Mouse (Mus musculus): ENCODE measurements around the gene Tmem184a. TPM values are rescaled to one million over a fixed set of nuclear protein-coding genes. Genes with fewer than 3 reads are reported as not detected.
A peak's percentile ranks its signal among the peaks of the same experiment; 100 is the strongest.

Gene Tmem184a
- polyA plus RNA-seq, 1 experiment from 2014 or later, result 0.54 TPM

DNA sequence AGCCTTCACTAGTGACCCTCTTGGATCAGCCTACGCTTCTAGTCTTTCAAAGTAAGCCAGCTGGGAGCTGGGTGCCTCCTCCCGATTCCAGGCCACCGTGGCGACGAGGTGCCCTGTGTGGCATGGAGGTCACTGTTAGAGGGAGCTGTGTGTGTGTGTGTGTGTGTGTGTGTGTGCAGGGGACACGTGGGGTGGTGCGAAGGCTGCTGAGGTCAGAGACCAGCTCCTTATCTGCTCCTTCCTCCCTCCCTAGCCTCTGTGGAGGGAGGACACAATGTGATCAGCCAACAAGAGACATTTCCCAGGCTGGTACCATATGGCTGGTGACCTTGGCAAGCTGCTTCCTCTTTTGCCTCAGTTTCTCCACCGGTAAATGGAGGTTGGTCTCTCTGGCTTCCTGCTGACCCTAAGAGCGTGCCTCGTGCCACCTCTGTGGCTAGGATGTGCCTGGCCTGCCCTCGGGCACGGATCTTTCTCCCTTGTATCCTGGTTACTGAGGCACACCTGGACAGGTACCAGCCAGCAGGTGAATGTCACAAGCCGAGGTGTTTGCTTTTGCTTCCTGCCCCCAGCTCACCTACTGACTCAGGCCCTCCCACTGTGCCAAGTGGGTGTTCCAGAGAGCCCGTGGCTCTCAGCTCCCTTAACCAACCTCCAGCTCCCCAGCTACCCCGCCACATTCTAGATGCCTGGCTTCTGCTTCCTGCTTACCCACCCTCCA is 7.9 kb downstream of the Tmem184a start:
- no peaks in the 10 kb centered on the region for H3K36me3 ChIP-seq (replicated peaks)

DNA sequence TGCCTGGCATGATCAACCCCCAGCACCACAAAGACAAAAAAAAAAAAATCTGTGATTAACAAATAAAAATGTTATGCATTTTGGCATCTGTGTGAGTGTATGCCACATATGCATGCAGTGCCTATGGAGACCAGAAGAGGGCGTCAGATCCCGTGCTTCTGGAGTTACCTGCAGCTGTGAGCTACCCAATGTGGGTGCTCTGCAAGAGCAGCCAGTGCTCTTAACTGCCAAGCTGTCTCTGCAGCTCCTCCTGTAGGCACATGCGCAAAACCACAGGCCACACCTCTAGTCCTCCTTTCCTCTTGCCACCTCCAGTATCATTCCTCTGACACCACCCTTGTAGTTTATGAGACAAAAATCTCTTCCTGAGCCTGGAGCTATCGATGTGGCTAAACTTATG is 10.3 kb downstream of the Tmem184a start:
- H3K4me2 ChIP-seq, result no peak overlapping the region
- peaks cover 24% of the 10 kb centered on the region for H3K27me3 ChIP-seq
- WGBS, result 66% methylated on average over 4 of the region's 4 CpGs
- no peak for ATAC-seq (ENCODE audit: low FRiP score)
- no peak overlapping the region for H3K4me3 ChIP-seq (replicated peaks)
- no peak overlapping the region for H3K27ac ChIP-seq
- H3K9ac ChIP-seq, result no peak overlapping the region
- no peaks in the 10 kb centered on the region for H3K9me3 ChIP-seq
- H3K36me3 ChIP-seq (replicated peaks), result no peaks in the 10 kb centered on the region
- peaks cover under 1% of the 10 kb centered on the region; the same call in 1 of the 2 replicates for H3K4me1 ChIP-seq

More for the DNA sequence above, 7.9 kb downstream of the Tmem184a start:
- Histone ChIP-seq H3K4me2 (no peak overlapping the region), H3K27me3 (peaks cover 44% of the 10 kb centered on the region), H3K4me3 (replicated peaks) (no peak overlapping the region), H3K9me3 (no peaks in the 10 kb centered on the region), H3K27ac (no peak overlapping the region), H3K9ac (no peak overlapping the region), H3K4me1 (no peaks in the 10 kb centered on the region)
- ATAC-seq (ENCODE audit: low FRiP score), result no peak
- WGBS, result 78% methylated on average over 15 of the region's 15 CpGs

DNA sequence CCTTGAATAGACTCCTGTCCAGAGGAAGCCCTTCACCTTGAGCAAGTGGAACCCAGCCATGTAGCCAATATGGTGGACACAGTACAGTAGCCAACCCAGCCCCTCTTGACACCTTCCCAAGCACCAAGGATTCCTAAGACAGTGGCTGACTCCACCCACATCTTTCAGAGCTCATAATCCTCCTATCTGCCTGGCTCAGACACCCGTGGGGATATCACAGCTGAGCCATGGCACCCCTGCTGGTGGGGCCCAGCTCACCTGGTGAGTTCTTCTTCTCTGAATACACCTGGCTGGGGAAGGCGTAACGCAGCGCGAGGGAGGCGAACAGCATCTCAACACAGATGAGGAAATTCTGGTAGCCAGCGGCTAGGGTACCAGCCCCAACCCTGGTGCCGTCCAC is 13.8 kb downstream of the Tmem184a start:
- H3K4me1 ChIP-seq, result peaks cover 14% of the 10 kb centered on the region
- peaks cover 5% of the 10 kb centered on the region for H3K36me3 ChIP-seq (replicated peaks)
- WGBS, result 93% methylated on average over 8 of the region's 8 CpGs
- H3K27me3 ChIP-seq, result no peaks in the 10 kb centered on the region
- no peak overlapping the region for H3K9ac ChIP-seq
- no peak overlapping the region for H3K4me3 ChIP-seq (replicated peaks)
- no peak overlapping the region for H3K4me2 ChIP-seq
- no peak for ATAC-seq (ENCODE audit: low FRiP score)
- H3K27ac ChIP-seq, result no peak overlapping the region
- H3K9me3 ChIP-seq, result no peaks in the 10 kb centered on the region

DNA sequence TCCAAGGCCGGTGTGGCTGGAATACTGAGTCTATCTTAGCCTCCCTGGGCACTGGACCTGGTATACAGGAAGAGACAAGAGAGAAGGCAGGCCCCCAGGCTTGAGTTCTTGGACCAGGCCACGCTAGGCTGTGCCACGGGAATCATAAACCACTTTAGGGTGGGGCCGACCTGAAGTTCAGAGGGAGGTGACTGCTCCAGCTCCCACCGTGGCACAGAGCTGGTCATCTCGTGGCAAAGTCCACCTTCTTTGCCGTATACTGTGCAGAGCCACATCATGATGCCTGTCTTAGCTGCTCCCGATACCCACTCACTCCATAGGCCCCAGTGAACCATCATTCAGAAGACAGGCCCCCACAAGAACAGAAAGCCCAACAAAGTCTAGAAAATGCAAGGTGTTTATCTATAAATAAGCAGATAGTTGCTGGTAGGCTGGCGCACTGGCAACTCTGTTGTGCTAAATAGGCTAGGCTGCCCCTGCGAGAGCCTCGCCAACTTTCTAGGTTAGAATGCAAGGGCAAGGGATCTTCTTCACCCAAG is 15.1 kb downstream of the Tmem184a start:
- no peaks in the 10 kb centered on the region for H3K9me3 ChIP-seq
- no peak overlapping the region for H3K4me3 ChIP-seq (replicated peaks)
- 85% methylated on average over 11 of the region's 11 CpGs for WGBS
- H3K4me1 ChIP-seq, result peaks cover 14% of the 10 kb centered on the region
- 0 out of 2 replicates have a peak overlapping the region, but pooled peaks have one; percentile 19 for H3K27ac ChIP-seq
- no peak overlapping the region for H3K4me2 ChIP-seq
- H3K27me3 ChIP-seq, result no peaks in the 10 kb centered on the region
- ATAC-seq (ENCODE audit: low FRiP score), result no peak
- H3K36me3 ChIP-seq (replicated peaks), result peaks cover 12% of the 10 kb centered on the region
- H3K9ac ChIP-seq, result no peak overlapping the region

DNA sequence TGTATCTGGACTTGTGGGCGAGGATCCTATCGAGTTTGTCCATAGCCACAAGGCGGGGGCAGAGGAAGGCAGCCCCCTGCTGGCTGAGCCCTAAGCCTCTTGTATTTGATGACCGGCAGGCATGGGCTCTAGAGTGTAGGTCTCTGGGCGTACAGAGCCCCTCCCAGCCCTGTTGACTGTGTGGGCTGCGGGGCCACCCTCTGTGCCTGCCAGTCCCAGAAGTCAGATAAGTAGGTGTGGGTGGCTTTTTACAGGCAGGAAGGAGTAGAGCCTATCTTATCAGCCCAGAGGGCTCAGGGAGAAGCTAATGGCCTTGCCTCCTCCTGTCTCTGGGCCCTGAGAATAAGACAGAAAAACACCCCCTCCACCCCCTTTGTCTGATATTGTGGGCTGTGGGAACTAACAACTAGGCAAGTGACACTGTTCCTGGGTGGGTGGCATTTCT is 15.6 kb downstream of the Tmem184a start:
- H3K4me2 ChIP-seq, result 0 out of 2 replicates have a peak overlapping the region, but pooled peaks have one; percentile 25
- H3K9me3 ChIP-seq, result no peaks in the 10 kb centered on the region
- H3K27me3 ChIP-seq, result no peaks in the 10 kb centered on the region
- peak overlapping the region; percentile 50; the same call in 1 of the 2 replicates for H3K27ac ChIP-seq
- H3K4me1 ChIP-seq, result peaks cover 15% of the 10 kb centered on the region
- H3K4me3 ChIP-seq (replicated peaks), result no peak overlapping the region
- H3K9ac ChIP-seq, result no peak overlapping the region
- 4% methylated on average over 6 of the region's 6 CpGs for WGBS
- 0 out of 2 replicates have a peak, but pooled peaks have one; percentile 47 for ATAC-seq (ENCODE audit: low FRiP score)
- H3K36me3 ChIP-seq (replicated peaks), result peaks cover 12% of the 10 kb centered on the region

DNA sequence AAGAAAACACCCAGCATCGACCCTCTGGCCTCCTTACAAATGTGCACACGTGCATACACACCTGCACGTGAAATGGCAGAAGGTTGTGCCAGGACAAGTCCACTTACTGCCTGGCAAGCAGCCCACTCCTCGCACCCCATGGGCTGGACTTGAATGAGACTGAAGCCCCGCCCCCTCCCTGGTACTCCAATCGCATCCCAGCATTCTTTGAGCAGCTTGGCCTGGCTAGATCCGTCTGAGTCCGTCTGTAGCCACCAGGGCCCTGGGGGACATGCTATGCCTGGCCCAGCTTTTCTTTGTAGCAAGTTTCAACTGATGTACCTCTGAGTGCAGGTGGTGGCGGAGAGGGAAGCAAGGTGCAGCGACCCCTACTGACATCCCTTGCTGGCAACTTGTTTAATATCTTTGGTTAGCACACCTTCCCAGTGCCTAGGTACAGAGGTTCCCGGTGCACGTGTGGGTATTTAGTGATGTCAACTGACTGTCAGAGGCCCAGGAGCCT is 16.1 kb downstream of the Tmem184a start:
- Histone ChIP-seq H3K36me3 (replicated peaks) (peaks cover 12% of the 10 kb centered on the region), H3K27ac (peak overlapping the region; percentile 50; the same call in 1 of the 2 replicates), H3K4me3 (replicated peaks) (no peak overlapping the region), H3K27me3 (no peaks in the 10 kb centered on the region), H3K4me1 (peaks cover 20% of the 10 kb centered on the region), H3K9me3 (no peaks in the 10 kb centered on the region), H3K4me2 (peak overlapping the region; percentile 25), H3K9ac (no peak overlapping the region)
- WGBS, result 7% methylated on average over 12 of the region's 12 CpGs
- ATAC-seq (ENCODE audit: low FRiP score), result peak; percentile 77

DNA sequence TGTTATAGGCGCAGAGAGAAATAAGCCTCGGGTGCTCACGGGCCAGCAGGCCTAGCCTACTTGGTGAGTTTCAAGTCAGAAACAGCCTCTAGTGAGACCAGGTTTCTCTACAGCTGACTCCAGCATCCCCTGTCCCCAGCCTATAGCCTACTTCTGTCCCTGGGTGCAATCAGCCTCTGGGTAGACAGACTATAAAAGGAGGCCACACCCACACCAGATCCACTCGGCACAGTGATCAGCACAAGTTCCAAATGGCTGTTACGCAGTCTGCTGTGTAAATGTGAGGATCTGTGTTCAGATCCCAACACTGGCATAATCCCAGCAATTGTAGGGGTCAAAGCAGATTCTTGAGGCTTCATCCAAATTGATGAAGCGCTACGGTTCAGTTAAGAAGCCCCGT is 16.6 kb downstream of the Tmem184a start:
- 83% methylated on average over 8 of the region's 8 CpGs for whole genome bisulfite sequencing
- Histone ChIP-seq H3K4me2 (no peak overlapping the region), H3K9ac (no peak overlapping the region), H3K27me3 (no peaks in the 10 kb centered on the region), H3K4me1 (peaks cover 25% of the 10 kb centered on the region), H3K27ac (0 out of 2 replicates have a peak overlapping the region, but pooled peaks have one; percentile 50), H3K4me3 (replicated peaks) (no peak overlapping the region), H3K9me3 (no peaks in the 10 kb centered on the region), H3K36me3 (replicated peaks) (peaks cover 12% of the 10 kb centered on the region)
- no peak for ATAC-seq (ENCODE audit: low FRiP score)

DNA sequence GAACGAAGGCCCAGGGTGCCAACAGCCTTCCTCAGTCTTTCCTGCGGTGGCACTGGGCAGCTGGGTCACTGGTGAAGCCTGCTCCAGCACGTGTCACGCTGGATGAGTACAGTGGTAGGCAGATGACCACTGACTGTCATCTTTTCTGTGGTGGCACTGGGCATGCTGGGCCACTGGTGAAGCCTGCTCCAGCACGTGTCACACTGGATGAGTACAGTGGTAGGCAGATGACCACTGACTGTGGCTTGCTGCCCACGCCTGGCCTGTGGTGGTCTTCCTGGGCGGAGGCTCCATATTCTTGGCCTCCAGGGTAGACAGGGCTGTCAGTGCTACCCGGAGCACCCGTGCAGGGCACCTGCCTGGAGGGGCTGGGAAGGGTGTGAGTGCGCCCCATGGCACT is 17.8 kb downstream of the Tmem184a start:
- WGBS, result 96% methylated on average over 10 of the region's 10 CpGs

DNA sequence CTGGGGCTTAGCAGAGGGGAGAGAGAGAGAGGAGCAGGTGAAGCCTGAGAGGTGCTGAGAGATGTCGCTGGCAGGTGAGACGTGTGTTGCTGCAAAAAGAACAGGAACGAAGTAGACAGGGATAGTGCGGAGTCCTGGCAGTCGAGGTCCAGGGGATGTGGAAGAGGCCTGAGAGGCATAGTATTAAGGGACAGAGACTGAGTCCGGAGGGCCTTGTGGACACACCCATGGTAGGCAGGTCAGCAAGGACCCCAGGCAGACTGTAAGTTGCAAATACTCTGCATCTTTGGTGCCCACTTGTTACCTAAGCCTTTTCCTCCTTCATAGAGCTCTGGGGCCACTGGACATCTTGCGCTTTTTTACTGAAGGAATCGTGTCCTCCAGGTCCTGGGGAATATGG is 18.5 kb downstream of the Tmem184a start:
- Histone ChIP-seq H3K4me1 (peaks cover 44% of the 10 kb centered on the region), H3K4me2 (no peak overlapping the region), H3K36me3 (replicated peaks) (peaks cover 12% of the 10 kb centered on the region), H3K27me3 (no peaks in the 10 kb centered on the region), H3K27ac (no peak overlapping the region), H3K9ac (no peak overlapping the region), H3K9me3 (no peaks in the 10 kb centered on the region), H3K4me3 (replicated peaks) (no peak overlapping the region)
- no peak for ATAC-seq (ENCODE audit: low FRiP score)
- 94% methylated on average over 8 of the region's 8 CpGs for WGBS

More for the DNA sequence above, 17.8 kb downstream of the Tmem184a start:
- no peaks in the 10 kb centered on the region for H3K9me3 ChIP-seq
- H3K4me2 ChIP-seq, result no peak overlapping the region
- H3K27ac ChIP-seq, result no peak overlapping the region
- peaks cover 12% of the 10 kb centered on the region for H3K36me3 ChIP-seq (replicated peaks)
- no peak for ATAC-seq (ENCODE audit: low FRiP score)
- H3K27me3 ChIP-seq, result no peaks in the 10 kb centered on the region
- no peak overlapping the region for H3K9ac ChIP-seq
- H3K4me1 ChIP-seq, result peaks cover 38% of the 10 kb centered on the region
- no peak overlapping the region for H3K4me3 ChIP-seq (replicated peaks)

DNA sequence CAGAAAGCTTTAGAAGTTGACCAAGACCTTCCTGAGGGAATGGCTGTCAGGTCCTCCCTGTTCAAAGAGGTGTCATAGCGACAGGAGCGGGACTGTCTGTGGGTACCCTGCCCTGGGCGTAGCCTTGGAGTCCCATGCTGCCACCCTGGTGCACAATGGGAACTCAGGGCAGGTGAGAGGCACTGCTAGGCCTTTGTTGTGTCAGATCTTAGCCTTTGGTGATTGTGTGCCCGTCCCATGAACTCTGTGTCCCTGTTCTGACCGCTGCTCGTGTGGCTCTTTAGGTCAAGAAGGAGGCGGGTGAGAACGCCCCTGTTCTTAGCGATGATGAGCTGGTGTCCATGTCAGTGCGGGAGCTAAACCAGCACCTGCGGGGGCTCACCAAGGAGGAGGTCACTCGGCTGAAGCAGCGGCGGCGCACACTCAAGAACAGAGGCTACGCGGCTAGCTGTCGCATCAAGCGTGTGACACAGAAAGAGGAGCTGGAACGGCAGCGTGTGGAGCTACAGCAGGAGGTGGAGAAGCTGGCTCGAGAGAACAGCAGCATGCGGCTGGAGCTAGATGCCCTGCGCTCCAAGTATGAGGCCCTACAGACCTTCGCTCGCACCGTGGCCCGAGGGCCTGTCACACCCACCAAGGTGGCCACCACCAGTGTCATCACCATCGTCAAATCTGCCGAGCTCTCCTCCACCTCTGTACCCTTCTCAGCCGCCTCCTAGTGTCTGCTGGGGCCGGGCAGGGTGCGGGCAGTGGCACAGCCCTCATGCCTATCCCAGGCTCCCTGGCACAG is 19.7 kb downstream of the Tmem184a start:
- Histone ChIP-seq H3K4me2 (no peak overlapping the region), H3K4me1 (peaks cover 49% of the 10 kb centered on the region), H3K27me3 (no peaks in the 10 kb centered on the region), H3K9me3 (no peaks in the 10 kb centered on the region), H3K36me3 (replicated peaks) (peaks cover 12% of the 10 kb centered on the region), H3K9ac (no peak overlapping the region), H3K27ac (no peak overlapping the region), H3K4me3 (replicated peaks) (no peak overlapping the region)
- no peak for ATAC-seq (ENCODE audit: low FRiP score)
- 92% methylated on average over 33 of the region's 33 CpGs for WGBS

DNA sequence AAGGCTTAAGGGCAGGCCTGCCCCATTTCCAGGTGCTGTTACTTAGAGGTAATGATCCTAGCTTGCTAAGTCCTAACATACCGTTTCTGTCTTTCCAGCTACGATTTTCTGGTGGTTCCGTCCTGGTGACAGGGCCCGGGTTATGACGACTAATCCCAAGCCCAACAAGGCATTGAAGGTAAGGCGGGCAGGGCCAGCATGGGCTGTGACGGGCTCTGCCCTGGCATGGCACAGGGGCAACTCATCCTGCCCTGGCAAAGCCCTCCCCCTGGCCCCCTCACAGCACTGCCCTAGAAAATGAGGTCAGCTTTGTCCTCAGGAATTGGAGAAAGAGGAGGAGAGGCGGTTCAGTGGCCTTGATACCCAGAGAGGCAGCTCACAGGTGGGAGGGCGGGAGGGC is 20.7 kb downstream of the Tmem184a start:
- no peak overlapping the region for H3K27ac ChIP-seq
- no peak overlapping the region for H3K4me2 ChIP-seq

More for the DNA sequence above, 20.7 kb downstream of the Tmem184a start:
- 97% methylated on average over 7 of the region's 9 CpGs for WGBS
- peaks cover 12% of the 10 kb centered on the region for H3K36me3 ChIP-seq (replicated peaks)
- ATAC-seq (ENCODE audit: low FRiP score), result no peak
- H3K27me3 ChIP-seq, result no peaks in the 10 kb centered on the region; the same call in 1 of the 2 replicates
- no peak overlapping the region for H3K9ac ChIP-seq
- peaks cover 49% of the 10 kb centered on the region for H3K4me1 ChIP-seq
- H3K9me3 ChIP-seq, result no peaks in the 10 kb centered on the region
- no peak overlapping the region for H3K4me3 ChIP-seq (replicated peaks)
